Mouse (Mus musculus) hindbrain, embryonic 11.5 days (tissue): Measurements from ENCODE around the gene Tbc1d2b. TPM values are rescaled to one million over a fixed set of nuclear protein-coding genes. Genes with fewer than 3 reads are reported as not detected.

ENCODE experiments used
- ATAC-seq: fragments of 200-750 bp; cut with Nextera tagmentation; 2 replicates; pipeline ENCODE4 v1.8.0; 2017; ENCODE audit warnings: mild to moderate bottlenecking, moderate TSS enrichment, moderate library complexity; ENCODE audit not compliant: low FRiP score
- DNase-seq: peaks from one replicate; pipeline ENCODE4 v3.0.0-alpha.2; 2015; ENCODE audit warnings: low spot score
- H3K27ac ChIP-seq: fragments of 300-500 bp; sonication (generic); 2 replicates; pipeline ENCODE4 v1.5.1; 2014; ENCODE audit warnings: mild to moderate bottlenecking, low read depth, low read length
- H3K27me3 ChIP-seq: fragments of 300-500 bp; sonication (generic); 2 replicates; pipeline ENCODE4 v1.6.1; 2014; ENCODE audit warnings: mild to moderate bottlenecking, low read length, moderate library complexity, mixed read lengths; ENCODE audit not compliant: control insufficient read depth, insufficient read depth
- H3K36me3 ChIP-seq: fragments of 300-500 bp; sonication (generic); 2 replicates; pipeline ENCODE4 v1.6.1; 2014; ENCODE audit warnings: mild to moderate bottlenecking, low read length, moderate library complexity, mixed read lengths; ENCODE audit not compliant: control insufficient read depth, insufficient read depth
- H3K4me1 ChIP-seq: fragments of 300-500 bp; sonication (generic); replicated peaks from 2 replicates; pipeline ENCODE4 v1.6.1; 2014; ENCODE audit warnings: low read length, mixed read lengths; ENCODE audit not compliant: control insufficient read depth, insufficient read depth
- H3K4me2 ChIP-seq: fragments of 300-500 bp; sonication (generic); replicated peaks from 2 replicates; pipeline ENCODE4 v1.6.1; 2014; ENCODE audit warnings: mild to moderate bottlenecking, low read depth, low read length
- H3K4me3 ChIP-seq: fragments of 300-500 bp; sonication (generic); 2 replicates; pipeline ENCODE4 v1.5.1; 2014; ENCODE audit warnings: low read depth, low read length
- H3K9ac ChIP-seq: fragments of 300-500 bp; sonication (generic); 2 replicates; pipeline ENCODE4 v1.6.1; 2014; ENCODE audit warnings: low read depth, low read length
- H3K9me3 ChIP-seq: fragments of 300-500 bp; sonication (generic); 2 replicates; pipeline ENCODE4 v1.6.1; 2016; ENCODE audit warnings: low read length; ENCODE audit not compliant: control insufficient read depth
- WGBS: fragments of 180-500 bp; shearing (Covaris S2); extraction: QIAGEN DNeasy Blood & Tissue Kit; methylation state at CpG from one replicate; pipeline ENCODE4 v1.1.7; 2014; 5-methylcytosine and 5-hydroxymethylcytosine counted together
- polyA plus RNA-seq: library from polyadenylated mRNA; unstranded; fragments of >200 nt; fragmentation: Nextera tagmentation; extraction: Ambion mirVana; gene quantifications from 2 replicates; pipeline ENCODE4 v1.2.1, GENCODE M21; 2014

Tbc1d2b gene
- polyA plus RNA-seq, 1 experiment from 2014 or later = 8.0 TPM

DNA sequence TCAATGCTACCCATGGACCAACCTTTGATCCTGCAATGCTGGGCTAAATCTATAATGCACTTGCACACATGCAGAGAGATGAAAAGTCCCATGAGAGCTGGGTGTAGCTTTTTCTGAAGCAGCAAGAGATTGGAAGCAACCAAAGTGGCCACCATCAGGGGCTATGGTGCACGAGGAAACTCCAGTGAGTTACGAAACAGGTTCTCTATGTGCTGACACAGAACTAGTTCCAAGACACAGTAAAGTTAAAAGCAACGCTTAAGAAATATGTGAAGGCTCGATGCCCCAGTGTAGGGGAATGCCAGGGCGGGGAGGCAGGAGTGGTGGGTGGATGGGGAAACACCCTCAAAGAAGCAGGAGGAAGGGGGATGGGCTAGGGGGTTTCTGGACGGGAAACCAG is 61.9 kb downstream of the Tbc1d2b start:
- Histone ChIP-seq H3K9ac (no peak overlapping the region), H3K4me1 (no peaks in the 10 kb centered on the region), H3K36me3 (no peaks in the 10 kb centered on the region), H3K4me2 (no peak overlapping the region), H3K9me3 (no peaks in the 10 kb centered on the region), H3K27me3 (no peaks in the 10 kb centered on the region), H3K27ac (no peak overlapping the region), H3K4me3 (no peak overlapping the region)
- ATAC-seq (no peak), DNase-seq (no peak)
- 89% methylated on average over 6 of the region's 6 CpGs for WGBS

DNA sequence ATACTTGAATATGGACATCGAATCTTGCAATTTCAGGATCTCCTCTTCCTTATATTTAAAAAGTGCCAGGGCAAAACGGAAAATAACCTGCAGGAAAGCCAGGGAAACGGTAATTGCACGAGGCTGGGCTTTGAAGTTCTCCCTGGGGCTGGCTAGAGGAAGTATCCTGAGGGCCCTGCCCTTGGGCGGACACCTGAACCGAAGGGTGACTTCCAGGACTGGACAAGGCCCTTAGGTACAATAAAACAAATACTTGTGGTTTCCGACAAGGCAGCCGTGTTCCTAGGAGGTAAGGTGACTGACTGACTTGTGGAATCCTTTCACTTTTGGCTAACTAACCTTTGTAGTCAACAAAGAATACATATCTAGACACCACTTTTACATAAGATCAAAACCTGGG is 62.8 kb downstream of the Tbc1d2b start:
- H3K27me3 ChIP-seq = no peaks in the 10 kb centered on the region

DNA sequence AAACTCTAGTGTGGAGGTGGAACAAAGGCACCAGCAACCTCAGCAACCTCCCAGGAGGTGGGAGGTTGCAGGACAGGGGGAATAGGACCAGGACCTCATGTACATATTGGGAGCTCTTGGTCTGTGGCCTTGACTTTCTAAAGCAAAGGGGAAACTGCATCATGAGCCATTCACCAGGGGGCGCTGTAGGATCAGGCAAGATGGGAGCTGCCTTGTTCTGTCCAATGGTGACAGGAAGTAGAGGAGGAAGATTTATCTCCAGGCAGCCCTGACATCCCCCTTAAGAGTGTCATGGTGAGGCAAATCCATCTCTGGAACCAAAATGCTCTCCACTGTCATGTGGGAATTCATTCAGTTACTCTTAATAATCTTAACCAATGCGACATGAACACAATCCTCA is 64.1 kb downstream of the Tbc1d2b start:
- Histone ChIP-seq H3K9ac (no peak overlapping the region), H3K4me1 (no peaks in the 10 kb centered on the region), H3K4me2 (no peak overlapping the region), H3K27me3 (no peaks in the 10 kb centered on the region), H3K27ac (no peak overlapping the region), H3K9me3 (no peaks in the 10 kb centered on the region), H3K4me3 (no peak overlapping the region), H3K36me3 (no peaks in the 10 kb centered on the region)
- DNase-seq (peak; percentile 87), ATAC-seq (peak; percentile 68)
- WGBS = 44% methylated on average over 2 of the region's 2 CpGs

More for the DNA sequence above, 62.8 kb downstream of the Tbc1d2b start:
- DNase-seq = no peak
- Histone ChIP-seq H3K4me1 (no peaks in the 10 kb centered on the region), H3K9me3 (no peaks in the 10 kb centered on the region), H3K4me3 (no peak overlapping the region), H3K27ac (no peak overlapping the region), H3K4me2 (no peak overlapping the region), H3K9ac (no peak overlapping the region), H3K36me3 (no peaks in the 10 kb centered on the region)
- 88% methylated on average over 8 of the region's 8 CpGs for WGBS
- no peak for ATAC-seq

DNA sequence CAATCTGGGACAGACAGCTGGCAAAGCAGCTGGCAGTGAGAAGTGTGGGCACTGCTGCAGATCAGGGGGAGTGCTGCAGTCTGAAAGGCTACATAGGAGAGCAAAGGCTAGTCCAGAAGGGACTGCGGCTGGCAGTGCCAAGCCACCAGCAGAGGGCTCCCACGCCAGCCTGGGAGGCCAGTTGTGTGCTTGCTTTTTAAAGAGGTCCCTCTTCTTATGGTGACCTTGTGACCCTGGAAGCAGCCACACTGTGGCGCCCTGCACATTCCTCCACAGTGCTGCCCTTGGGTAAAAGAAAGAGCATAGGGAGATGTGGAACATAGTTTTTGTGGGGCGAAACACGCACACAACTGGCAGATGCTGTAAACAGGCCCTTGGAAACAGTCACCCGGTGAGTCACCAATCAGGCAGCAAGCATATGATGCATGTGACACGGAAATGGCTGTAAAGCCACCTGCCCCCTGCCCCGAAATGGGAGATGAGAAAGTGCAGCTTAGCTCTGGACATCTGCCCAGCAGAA is 66.1 kb downstream of the Tbc1d2b start:
- no peaks in the 10 kb centered on the region for H3K36me3 ChIP-seq
- ATAC-seq (no peak), DNase-seq (peak; percentile 15)
- no peaks in the 10 kb centered on the region for H3K9me3 ChIP-seq
- H3K4me2 ChIP-seq = no peak overlapping the region
- H3K27ac ChIP-seq = no peak overlapping the region
- H3K4me3 ChIP-seq = no peak overlapping the region
- H3K4me1 ChIP-seq = no peaks in the 10 kb centered on the region
- no peak overlapping the region for H3K9ac ChIP-seq
- 69% methylated on average over 8 of the region's 8 CpGs for WGBS
- H3K27me3 ChIP-seq = no peaks in the 10 kb centered on the region

DNA sequence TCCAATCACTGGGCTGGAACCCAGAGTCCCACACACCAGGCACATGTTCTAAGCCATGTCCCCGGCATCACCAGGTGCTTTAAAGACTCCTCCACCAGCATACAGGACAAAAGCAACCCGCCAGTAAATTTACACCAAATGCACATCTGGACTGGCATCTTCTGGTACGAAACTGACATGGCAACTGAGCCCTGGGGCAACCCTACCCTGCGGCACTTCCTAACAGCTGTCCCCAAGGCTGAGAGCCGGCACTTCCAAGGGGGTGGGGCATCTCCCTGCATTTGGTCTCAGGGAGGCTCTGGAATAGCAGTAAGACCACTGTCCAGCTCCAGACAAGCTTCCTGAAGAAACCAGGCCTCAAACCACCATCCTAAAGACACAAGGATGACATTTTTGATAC is 67.4 kb downstream of the Tbc1d2b start:
- 86% methylated on average over 5 of the region's 5 CpGs for WGBS
- no peak for ATAC-seq
- H3K9me3 ChIP-seq = no peaks in the 10 kb centered on the region
- no peaks in the 10 kb centered on the region for H3K27me3 ChIP-seq
- H3K4me1 ChIP-seq = no peaks in the 10 kb centered on the region
- H3K9ac ChIP-seq = no peak overlapping the region
- no peak overlapping the region for H3K27ac ChIP-seq
- no peak overlapping the region for H3K4me2 ChIP-seq
- H3K4me3 ChIP-seq = no peak overlapping the region
- no peak for DNase-seq
- H3K36me3 ChIP-seq = no peaks in the 10 kb centered on the region

DNA sequence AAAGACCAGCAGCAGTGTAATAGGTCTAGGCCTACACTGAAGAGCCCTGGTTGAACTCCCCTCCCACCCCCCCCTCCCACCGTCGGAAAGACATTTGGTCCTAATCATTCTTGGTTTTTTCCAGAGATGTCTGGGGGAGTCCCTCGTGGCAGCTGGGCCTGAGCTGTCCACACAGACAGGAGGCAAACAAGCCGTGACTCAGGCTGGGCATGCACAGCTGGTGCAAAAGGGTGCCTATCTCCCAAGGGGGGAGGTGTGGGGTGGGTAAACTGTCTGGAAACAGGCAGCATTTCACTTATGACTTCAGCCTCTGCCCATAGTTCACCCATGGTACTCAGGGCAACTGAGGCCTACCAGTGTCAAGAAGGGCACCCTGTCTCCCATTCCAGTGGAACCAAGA is 69.1 kb downstream of the Tbc1d2b start:
- ATAC-seq = no peak
- Histone ChIP-seq H3K27ac (no peak overlapping the region), H3K4me3 (no peak overlapping the region), H3K9ac (no peak overlapping the region), H3K4me1 (no peaks in the 10 kb centered on the region), H3K36me3 (0 out of 2 replicates have a peak, but pooled peaks cover 2% of the 10 kb centered on the region), H3K9me3 (no peaks in the 10 kb centered on the region), H3K4me2 (no peak overlapping the region), H3K27me3 (no peaks in the 10 kb centered on the region)
- DNase-seq = no peak
- 72% methylated on average over 4 of the region's 4 CpGs for whole genome bisulfite sequencing

DNA sequence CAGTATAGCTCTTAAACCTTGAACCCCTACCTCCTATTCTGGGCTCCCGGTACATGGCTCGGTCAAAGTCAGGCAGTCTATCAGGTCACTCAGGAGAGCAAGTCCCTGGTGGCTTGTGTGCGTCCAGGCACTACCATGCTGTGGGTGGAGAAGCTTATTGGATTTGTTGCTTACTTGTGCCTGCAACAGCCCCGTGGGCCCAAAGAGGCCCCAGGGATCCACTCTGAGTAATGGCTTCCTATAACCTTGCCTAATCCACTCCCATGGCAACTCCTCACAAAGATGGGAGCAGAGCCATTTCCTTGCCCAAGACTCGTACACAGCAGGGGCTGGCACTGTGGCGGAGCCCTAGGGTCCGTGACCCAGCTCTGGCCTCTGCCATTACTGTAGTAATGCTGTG is 69.5 kb downstream of the Tbc1d2b start:
- WGBS = 93% methylated on average over 7 of the region's 7 CpGs

DNA sequence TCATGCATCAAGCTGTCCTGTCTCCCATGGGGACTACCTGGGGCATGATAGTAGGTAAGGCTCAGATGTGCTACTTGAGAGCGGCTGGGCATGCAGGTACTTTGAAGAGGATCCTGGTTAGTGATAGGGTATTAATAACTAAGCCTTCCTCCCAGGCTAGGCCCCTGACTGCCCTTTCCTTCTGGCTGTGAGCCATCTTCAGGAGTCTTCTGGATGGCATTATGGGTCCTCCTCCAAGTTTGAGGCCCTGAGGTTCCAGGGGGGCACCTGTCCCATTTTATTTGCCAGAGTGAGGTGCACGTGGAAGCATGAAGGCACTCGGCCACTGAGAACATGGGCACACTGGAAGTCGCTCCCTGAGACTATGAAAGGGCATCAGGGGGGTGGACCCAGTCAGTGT is 70.1 kb downstream of the Tbc1d2b start:
- no peak for DNase-seq
- 88% methylated on average over 4 of the region's 4 CpGs for WGBS

More for the DNA sequence above, 69.5 kb downstream of the Tbc1d2b start:
- DNase-seq = no peak
- H3K27ac ChIP-seq = no peak overlapping the region
- 0 out of 2 replicates have a peak, but pooled peaks cover 2% of the 10 kb centered on the region for H3K36me3 ChIP-seq
- no peak overlapping the region for H3K4me3 ChIP-seq
- H3K9ac ChIP-seq = no peak overlapping the region
- ATAC-seq = no peak
- H3K9me3 ChIP-seq = no peaks in the 10 kb centered on the region
- H3K4me2 ChIP-seq = no peak overlapping the region
- H3K27me3 ChIP-seq = no peaks in the 10 kb centered on the region
- H3K4me1 ChIP-seq = no peaks in the 10 kb centered on the region

DNA sequence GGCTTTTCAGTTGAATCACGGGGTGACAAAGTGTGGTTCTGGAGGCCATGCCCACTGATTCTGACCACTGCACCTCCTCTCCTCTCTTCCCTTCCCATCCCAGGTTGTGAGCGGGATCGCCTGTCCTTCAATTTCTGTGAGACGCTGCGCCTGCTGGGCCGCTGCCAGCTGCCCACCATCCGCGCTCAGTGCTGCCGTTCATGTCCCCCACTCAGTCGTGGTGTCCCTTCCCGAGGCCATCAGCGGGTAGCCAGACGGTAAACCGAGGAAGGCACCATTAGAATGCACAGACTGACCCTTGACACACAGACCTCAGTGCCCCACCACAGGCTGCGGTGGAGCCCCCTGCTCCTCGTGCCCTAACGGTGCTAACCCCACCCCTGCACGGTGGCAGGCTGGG is 71.0 kb downstream of the Tbc1d2b start:
- Histone ChIP-seq H3K4me3 (no peak overlapping the region), H3K9ac (no peak overlapping the region), H3K27ac (no peak overlapping the region), H3K4me1 (no peaks in the 10 kb centered on the region), H3K27me3 (no peaks in the 10 kb centered on the region), H3K9me3 (no peaks in the 10 kb centered on the region), H3K4me2 (no peak overlapping the region), H3K36me3 (0 out of 2 replicates have a peak, but pooled peaks cover 4% of the 10 kb centered on the region)
- WGBS = 95% methylated on average over 18 of the region's 18 CpGs
- DNase-seq = no peak
- ATAC-seq = no peak

More for the DNA sequence above, 70.1 kb downstream of the Tbc1d2b start:
- Histone ChIP-seq H3K27me3 (no peaks in the 10 kb centered on the region), H3K9ac (no peak overlapping the region), H3K4me2 (no peak overlapping the region), H3K36me3 (0 out of 2 replicates have a peak, but pooled peaks cover 4% of the 10 kb centered on the region), H3K4me3 (no peak overlapping the region), H3K9me3 (no peaks in the 10 kb centered on the region), H3K4me1 (no peaks in the 10 kb centered on the region), H3K27ac (no peak overlapping the region)
- no peak for ATAC-seq
